Mouse (Mus musculus) fat pad, adult 2 months (tissue): Measurements from ENCODE around the gene Gm4737.
"Not testable (repeated sequence)": the region's sequence is repeated elsewhere in the genome, so short reads cannot be mapped to it uniquely, and the experiment has no call there.

ENCODE experiments used
- DNase-seq: peaks from one replicate; pipeline ENCODE4 v3.0.0-alpha.2; 2011; ENCODE audit warnings: low read depth, low spot score; ENCODE audit errors: extremely low read depth

The Gm4737 gene

GRCm38 (mm10) chr16:46154832-46155231 lies at the start of gene Gm4737:
Gene Gm4737, minus strand, starts transcription at chr16:46155077.
- DNase-seq = not testable (repeated sequence)

DNA sequence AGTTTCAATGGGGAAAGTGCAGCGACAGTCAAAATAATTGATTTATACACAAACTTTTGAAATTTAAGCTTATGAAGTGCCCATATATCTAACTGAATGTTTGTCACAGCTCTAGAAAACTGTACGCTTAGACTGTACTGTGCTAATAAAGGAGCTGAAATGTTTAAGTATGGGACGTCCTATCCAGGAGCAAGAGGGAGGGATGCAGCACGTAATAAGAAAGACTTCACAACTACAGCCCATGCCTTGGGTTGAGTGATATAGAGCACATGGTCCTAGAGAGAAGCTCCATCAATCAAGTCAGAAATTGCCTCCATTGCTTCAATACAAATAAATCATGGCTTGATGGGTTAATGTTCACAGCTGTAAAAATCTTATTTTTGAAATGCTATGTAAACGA lies 40.9 kb upstream of the Gm4737 start:
- DNase-seq = no peak

DNA sequence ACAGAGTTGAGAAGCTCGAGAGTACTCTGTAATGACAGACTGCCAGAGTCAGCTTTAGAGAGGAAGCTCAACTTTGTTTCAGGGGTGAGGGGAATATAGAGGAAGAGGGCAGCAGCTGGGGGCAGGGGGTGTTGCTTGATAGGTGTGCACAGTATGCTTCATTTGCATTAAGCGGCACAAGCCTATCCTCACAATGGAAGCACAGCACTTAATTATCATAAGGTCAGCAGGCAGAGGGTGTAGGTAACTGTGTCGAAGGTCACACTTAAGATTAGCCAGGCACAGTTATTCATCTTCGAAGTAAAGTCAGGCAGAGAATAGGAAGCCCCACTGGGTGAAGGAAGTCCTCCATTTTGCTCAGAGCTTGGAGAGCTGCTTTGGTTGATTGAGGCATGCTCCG lies 28.2 kb upstream of the Gm4737 start:
- no peak for DNase-seq

- no peak for DNase-seq
These were observed 23.4 kb upstream of the Gm4737 start for GRCm38 (mm10) chr16:46178121-46178801.

GRCm38 (mm10) chr16:46173039-46173438 lies 18.2 kb upstream of the Gm4737 start:
- no peak for DNase-seq

DNA sequence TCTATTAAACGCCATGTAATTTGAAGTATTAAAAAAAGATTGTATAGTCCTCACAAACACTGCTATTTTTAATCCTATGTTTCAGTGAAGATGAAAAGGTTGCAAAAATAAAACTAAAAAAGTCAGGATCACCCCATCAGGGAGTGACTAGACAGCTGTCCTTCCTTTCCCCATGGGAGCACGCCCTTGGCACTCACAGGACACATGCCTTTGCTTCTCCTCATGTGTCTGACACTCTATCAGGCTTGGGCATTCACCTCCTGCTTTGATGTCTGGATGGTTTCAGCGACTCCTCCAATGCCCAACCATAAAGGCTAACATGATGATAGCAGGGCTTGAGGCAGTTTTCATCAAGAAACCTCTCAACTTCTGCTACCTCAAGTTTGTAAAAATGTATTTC lies 12.1 kb upstream of the Gm4737 start:
- DNase-seq = no peak

- no peak for DNase-seq
These were observed 10.4 kb upstream of the Gm4737 start for GRCm38 (mm10) chr16:46165305-46165704.

GRCm38 (mm10) chr16:46151141-46151540 lies 3.7 kb downstream of the Gm4737 start:
- DNase-seq = no peak

DNA sequence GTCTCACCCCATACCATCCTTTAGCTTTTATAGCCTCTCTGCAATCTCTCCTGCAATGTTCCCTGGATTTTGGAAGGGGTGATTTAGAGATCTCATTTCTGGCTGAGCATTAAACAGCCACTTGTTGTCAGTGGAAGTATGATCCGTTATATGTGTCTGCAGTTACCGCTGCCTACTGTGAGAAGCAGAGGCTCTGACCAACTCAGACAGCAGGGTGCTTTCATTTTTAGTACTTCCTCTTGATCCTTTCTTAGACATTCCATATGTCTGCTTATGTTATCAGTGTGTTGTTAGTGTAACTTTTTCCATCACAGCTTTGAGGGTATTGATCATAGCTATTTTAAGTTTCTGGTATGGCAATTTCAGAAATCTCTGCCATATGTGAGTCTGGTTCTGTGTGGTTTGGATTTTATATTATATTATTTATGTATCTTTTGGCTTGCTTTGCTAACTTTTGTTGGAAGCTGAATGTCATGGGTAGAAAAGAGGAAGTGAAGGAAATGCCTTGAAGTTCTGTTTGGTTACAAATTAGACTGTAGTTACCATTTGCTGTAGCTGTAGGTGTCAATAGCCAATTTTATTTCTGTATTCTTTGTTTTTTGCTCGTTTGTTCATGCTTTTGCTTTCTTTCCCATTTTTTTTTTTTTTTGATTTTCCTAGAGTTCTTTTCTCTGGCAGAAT lies 6.1 kb downstream of the Gm4737 start:
- no peak for DNase-seq

DNA sequence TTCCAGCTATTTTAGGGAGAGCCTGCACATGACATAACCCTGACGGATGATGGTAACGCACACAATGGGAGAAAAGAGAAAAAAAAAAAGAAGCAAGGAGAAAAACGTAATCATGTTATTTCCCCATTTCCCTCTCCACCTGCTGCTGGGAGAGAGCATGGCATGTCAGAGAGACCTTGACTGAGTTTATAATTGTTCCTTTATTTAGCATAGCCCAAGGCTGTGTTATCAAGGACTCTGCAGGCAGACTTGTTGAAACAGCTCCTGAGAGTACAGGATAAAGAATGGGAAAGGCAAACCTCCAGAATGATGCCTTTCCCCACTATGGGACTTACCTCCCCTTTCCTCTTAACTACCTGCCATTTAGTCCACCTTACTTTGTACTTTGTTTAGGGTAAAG lies 7.9 kb downstream of the Gm4737 start:
- DNase-seq = no peak

- no peak for DNase-seq
These were observed 32.6 kb downstream of the Gm4737 start for GRCm38 (mm10) chr16:46122238-46122637.

- DNase-seq = no peak
These were observed 33.5 kb downstream of the Gm4737 start for GRCm38 (mm10) chr16:46121420-46121819.

DNA sequence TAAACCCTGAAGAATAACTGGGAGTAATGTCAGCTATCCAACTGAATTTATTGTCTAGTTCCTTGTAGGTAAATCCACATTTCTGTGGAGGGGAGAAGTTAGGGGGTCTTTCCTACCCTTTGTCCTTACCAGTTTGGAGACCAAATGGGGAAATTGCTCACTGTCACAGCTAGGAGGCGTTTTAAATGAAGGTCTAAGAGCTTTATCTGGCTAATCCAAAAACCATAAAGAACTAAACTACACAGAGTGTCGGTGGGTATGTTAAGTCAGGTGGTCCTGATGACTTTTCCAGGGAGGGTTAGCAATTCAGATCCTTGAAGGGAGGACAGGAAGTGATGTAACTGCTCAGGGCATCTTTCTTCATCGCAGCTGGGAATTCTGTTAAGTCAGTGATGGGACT lies 34.3 kb downstream of the Gm4737 start:
- DNase-seq = no peak

DNA sequence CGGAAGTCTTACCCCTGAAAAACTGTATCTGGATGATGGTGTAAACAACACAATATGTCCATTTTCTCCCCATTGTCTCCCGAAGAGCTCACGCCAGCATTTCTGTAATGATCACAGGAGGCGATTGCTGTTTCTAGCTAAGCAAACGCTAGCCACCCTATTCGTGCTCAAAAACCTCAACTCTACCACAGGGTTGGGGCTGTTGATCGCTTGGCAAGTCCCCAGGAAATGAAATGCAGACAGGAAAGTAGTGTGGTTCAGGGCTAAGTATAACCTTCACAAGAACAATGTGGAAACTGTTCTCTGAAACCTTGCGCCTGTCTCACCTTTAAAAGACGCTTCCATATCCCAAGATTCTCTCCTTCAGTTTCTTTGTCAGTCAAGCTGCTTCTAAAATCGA lies 34.9 kb downstream of the Gm4737 start, which contains the start of gene Cd96:
Cd96 (minus strand) TSS at position 232 of the 400 bp plus-strand sequence.
- no peak for DNase-seq

DNA sequence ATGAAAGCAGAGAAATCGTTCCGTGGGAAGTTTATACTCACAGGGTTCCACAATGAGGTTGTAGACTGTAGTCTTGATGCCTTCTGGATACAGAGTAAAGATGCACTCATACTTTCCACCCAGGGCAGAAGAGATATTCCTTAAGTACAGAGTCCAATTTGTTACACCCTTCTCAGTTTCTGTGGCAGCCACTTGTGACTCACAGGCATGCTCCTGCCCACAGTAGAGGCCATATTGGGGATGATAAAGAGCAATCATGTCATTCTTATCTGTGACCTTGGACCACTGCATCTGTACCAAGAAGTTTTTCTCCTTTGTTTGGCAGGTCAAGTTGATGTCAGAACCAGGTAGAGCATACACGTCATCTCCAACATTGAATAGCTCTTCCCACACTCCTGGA lies 37.2 kb downstream of the Gm4737 start:
- no peak for DNase-seq

GRCm38 (mm10) chr16:46114727-46115126 lies 40.1 kb downstream of the Gm4737 start:
- no peak for DNase-seq

DNA sequence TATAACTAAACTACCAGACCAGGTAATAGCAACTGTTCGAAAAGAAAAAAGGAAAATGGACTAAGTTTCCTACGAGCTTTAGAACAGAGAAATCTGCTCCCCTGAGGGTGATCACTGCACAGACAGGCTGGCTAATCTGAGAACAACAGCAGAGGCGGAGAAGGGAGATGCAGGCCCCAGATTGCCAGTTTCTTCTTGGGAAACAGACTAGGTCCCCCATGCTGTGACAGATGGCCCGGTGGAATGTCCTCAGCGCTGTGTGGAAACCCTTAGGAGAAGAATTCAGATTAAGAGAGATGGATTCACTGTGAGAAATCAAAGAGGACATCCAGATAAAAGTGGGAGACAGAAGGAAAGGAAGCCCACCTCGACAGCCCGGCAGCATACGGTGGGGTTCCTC lies 45.3 kb downstream of the Gm4737 start:
- no peak for DNase-seq

- no peak for DNase-seq
These were observed 47.4 kb downstream of the Gm4737 start for GRCm38 (mm10) chr16:46107431-46107830.

DNA sequence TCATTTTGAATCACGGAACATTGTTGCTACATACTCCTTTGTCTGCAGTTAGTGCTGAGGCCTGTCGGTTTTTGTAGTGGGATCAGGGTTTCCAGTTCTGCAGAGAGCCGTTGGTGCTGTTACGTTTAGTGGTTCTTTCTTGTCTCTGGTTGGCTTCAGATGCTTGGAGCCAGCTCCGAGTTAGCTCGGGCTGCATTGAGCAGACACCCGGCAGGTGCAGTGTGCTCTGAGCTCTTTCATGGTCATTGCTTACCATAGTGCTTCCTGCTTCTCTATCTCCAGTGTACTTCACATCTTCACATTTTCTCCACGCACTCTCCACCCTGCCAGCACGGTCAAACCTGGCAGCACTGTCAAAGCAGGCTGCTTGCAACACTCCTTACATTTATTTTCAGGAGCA lies 50.4 kb downstream of the Gm4737 start:
- no peak for DNase-seq
